Mouse (Mus musculus) spleen, adult 10 weeks (tissue): ENCODE results near the gene Sla2. TPM values are rescaled to one million over a fixed set of nuclear protein-coding genes. Genes with fewer than 3 reads are reported as not detected.

Experiments
- polyA plus RNA-seq: library from polyadenylated mRNA; stranded (reverse); fragments of 350-450 nt; fragmentation: Illumina TruSeq; extraction: RNeasy Lipid Tissue Mini Kit (QIAGEN cat#74804); gene quantifications from one replicate; pipeline ENCODE4 v1.2.3, GENCODE M21; 2015; ENCODE audit warnings: low replicate concordance; ENCODE audit not compliant: insufficient read depth

Sla2 gene
- 8.5 TPM for polyA plus RNA-seq

DNA sequence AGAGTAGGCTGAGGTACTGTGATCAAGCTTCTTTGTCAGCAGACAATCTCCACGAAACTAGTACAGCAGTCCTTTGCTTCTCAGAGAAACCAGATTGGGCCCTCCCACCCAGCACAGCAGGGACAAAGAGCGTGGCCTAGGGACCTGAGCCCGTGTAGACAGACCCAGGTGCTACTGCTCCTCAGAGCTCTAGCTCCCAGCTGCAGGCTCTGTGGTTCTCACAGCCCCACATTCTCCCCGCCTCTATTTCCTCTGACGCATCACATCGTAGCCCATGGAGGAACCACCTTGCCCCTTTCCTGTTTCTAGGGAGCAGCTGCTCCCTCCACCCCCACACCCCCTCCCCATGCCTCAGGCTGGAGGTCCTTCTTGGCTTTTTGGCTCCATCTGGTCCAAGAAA lies at the start of gene Sla2:
Gene Sla2, minus strand, starts transcription at position 176 of the 400 bp plus-strand sequence.

DNA sequence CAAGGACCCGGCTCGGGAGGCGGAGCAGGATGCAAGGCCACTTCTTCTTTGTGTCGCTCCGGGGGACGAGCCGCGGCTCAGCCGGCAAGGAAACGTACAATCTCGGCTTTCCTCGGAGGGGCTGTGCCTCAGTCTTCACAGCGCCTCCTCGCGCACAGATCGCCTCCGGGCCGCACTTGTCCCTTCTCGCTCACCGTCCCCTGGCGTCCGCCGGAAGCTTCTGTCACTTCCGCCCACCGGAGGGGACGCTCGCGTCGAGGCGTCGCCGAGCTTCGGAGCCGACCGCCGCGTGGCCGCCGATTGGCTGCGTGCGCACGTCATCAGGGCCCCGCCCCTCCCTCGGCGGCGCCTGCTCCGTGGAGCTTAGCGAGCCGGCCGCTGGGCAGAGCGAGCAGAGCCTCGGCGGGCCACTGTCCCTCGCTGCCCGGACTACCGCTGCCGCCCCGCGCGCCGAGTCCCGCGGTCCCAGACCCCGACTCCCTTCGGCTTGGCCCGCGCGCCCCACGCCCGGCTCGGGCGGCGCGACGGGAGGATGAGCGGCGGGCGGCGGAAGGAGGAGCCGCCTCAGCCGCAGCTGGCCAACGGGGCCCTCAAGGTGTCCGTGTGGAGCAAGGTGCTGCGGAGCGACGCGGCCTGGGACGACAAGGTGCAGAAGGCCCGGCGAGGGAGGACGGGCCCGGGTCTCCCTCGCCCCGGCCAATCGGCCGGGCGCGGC lies 24.1 kb downstream of the Sla2 start, which contains the start of gene Rab5if:
Gene Rab5if, plus strand, starts transcription at position 357 of the 715 bp plus-strand sequence.

DNA sequence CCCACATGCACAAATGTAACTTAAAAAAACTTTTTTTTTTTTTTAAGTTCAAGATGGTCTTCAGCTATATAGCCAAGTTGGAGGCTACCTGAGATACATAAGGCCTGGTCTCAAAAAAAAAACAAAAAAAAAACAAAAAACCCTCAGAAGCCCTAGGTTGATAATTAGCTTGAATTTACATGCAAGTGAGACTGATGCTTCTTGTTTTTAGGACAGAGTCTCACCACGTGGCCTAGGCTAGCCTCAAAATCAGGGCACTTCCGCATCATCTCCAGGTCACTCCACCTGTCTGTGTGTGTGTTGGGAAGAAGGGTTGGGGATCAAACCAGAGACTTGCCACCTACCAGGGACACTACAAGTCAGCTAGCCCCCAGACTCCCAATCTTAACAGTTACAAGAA lies 29.2 kb downstream of the Sla2 start, which contains the start of gene 4930518I15Rik:
Gene 4930518I15Rik, minus strand, starts transcription at position 112 of the 400 bp plus-strand sequence.

DNA sequence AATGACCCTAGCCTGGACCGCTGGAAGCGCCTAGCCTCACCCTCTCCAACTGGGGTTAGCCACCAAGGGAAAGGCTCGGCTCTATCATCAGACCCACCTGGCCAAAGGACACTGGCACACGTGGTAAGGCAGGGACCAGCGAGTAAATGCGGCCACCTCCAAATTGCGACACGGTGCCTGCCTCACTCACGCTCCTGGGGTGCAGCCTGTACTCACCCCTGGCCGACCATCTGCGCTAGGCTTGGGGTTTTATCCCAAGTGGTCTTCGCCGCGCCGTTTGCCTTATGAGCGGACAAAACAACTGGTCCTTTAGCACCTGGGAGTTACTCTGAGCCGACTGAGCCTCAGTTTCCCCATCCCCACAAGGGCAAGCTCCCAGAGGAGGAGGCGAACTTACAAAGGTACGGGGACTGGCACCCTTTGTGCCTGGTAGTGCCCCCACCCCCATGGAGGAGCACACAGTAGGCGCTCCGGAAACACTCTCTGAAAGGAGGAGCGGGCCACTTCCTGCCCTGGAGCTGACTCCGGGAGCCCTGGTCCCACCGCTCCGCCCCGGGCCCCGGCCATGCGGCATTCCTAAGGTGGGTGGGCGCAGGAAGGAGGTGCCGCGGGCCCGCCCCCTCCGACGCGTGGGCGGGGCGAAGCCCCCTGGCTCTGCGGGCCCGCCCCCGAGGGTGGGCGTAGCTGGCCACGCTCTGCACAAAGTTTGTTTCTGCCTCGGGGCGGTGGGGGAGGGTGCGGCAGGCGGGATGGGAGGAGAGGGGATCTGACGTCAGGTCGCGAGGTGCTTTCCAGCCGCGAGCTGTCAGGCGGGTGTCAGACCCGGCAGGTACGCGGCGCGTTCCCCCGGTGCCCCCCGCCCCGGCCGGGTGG lies 47.4 kb downstream of the Sla2 start, which contains the start of gene Tgif2:
Gene Tgif2, plus strand, starts transcription at position 689 of the 873 bp plus-strand sequence.

Other genes with a start within 250 kb of the Sla2 start
- 69.0 TPM for gene Myl9, start 111.8 kb downstream of the Sla2 start, polyA plus RNA-seq
- gene Tgif2, start 47.2 kb downstream of the Sla2 start, polyA plus RNA-seq, result 7.0 TPM
- 11.3 TPM for gene 4930518I15Rik, start 29.2 kb downstream of the Sla2 start, polyA plus RNA-seq
- 115 TPM for gene Rab5if, start 24.1 kb downstream of the Sla2 start, polyA plus RNA-seq
- 71.8 TPM for gene Ndrg3, start 104.9 kb upstream of the Sla2 start, polyA plus RNA-seq
- gene Dsn1, start 120.0 kb upstream of the Sla2 start, polyA plus RNA-seq, result 21.5 TPM
- 2.1 TPM for gene Soga1, start 192.1 kb upstream of the Sla2 start, polyA plus RNA-seq
- not detected for gene Tldc2, start 199.9 kb upstream of the Sla2 start, polyA plus RNA-seq
- gene Samhd1, start 248.1 kb upstream of the Sla2 start, polyA plus RNA-seq, result 718 TPM